Mouse (Mus musculus): Measurements from ENCODE around the gene Nubpl.

DNA sequence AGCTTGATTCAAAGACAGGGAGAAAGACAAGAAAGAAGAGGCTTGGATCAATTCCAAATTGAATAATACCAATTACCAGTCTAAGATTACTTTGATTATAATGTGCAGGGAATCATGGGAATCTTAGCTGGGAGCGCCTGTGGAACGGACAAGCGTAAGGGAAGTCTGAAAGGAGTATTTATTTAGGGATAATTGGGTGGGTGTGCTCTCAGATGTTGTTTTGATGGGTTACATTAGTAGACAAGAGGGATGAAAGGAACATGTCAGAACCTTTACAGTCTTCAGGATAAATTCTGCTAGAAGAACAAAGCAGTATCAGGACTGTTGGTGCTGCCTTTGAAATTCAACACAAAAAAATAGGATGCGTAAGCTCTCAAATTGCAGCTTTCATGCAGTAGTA, 40.8 kb downstream of the Nubpl start:
- TF ChIP-seq CTCF (IDR thresholded peaks at IDR 0.05; ENCODE audit: extremely low read depth, insufficient read depth, insufficient read length, insufficient replicate concordance) (no peak), POLR2A (IDR thresholded peaks at IDR 0.05; ENCODE audit: low read depth, low read length) (no peak)
